In genomic region chr11:86468345-86468744, GRCm38 (mm10) we compare ENCODE assay signal across 16 mouse cellular contexts. TPM values are rescaled to one million over a fixed set of nuclear protein-coding genes. Genes with fewer than 3 reads are reported as not detected.
A peak's percentile ranks its signal among the peaks of the same experiment; 100 is the strongest.
DNase-seq lines count a peak whose midpoint lies in the region; ATAC-seq and TF ChIP-seq lines count a peak whose summit lies in the region.
"Had no signal": no experiment of that assay in that cellular context is flagged by ENCODE, and none has a peak within 500 bp of the region (broad histone marks: within the 10 kb centered on the region; RNA-seq: fewer than 3 reads in every experiment).

No protein-coding gene starts in this region.

- H3K27me3 ChIP-seq in forebrain, embryonic 14.5 days (replicated peaks; ENCODE audit: control insufficient read depth, insufficient read depth, low read length): no peaks in the 10 kb centered on the region
- 0 out of 2 replicates have a peak, but pooled peaks cover 5% of the 10 kb centered on the region for H3K27me3 ChIP-seq in forebrain, embryonic 12.5 days
- H3K27me3 ChIP-seq in lung, embryonic 14.5 days (ENCODE audit: insufficient read depth, low read length): no peaks in the 10 kb centered on the region
- H3K27me3 ChIP-seq in cerebellum, adult 2 months (ENCODE audit: control insufficient read depth, insufficient read depth, low read length): no peaks in the 10 kb centered on the region
- H3K27me3 ChIP-seq: forebrain, embryonic 15.5 days; hindbrain, embryonic 15.5 days; limb, embryonic 12.5 days; liver, embryonic 15.5 days had no signal

- ATAC-seq in forebrain, embryonic 14.5 days: no peak
- ATAC-seq in forebrain, embryonic 12.5 days (ENCODE audit: low FRiP score): no peak
- ATAC-seq in lung, embryonic 14.5 days (ENCODE audit: insufficient read depth): no peak
- ATAC-seq: forebrain, embryonic 15.5 days had no signal

- WGBS in forebrain, embryonic 14.5 days: 59% methylated on average over 8 of the region's 8 CpGs
- 71% methylated on average over 8 of the region's 8 CpGs for WGBS in forebrain, embryonic 12.5 days
- 73% methylated on average over 8 of the region's 8 CpGs for WGBS in lung, embryonic 14.5 days
- 26% methylated on average over 8 of the region's 8 CpGs for WGBS in cerebellum, adult 2 months

- H3K4me2 ChIP-seq in forebrain, embryonic 14.5 days (ENCODE audit: low read length): no peak overlapping the region
- H3K4me2 ChIP-seq in forebrain, embryonic 12.5 days: no peak overlapping the region
- H3K4me2 ChIP-seq in lung, embryonic 14.5 days: no peak overlapping the region
- H3K4me2 ChIP-seq: forebrain, embryonic 15.5 days; hindbrain, embryonic 15.5 days; limb, embryonic 12.5 days; liver, embryonic 15.5 days had no signal

- TF ChIP-seq CTCF in lung, embryonic 14.5 days (IDR thresholded peaks at IDR 0.05; ENCODE audit: low read depth): no peak
- no peak for TF ChIP-seq CTCF in cerebellum, adult 2 months (IDR thresholded peaks at IDR 0.05; ENCODE audit: borderline replicate concordance, insufficient read depth, low read depth, low read length)

- no peaks in the 10 kb centered on the region for H3K9me3 ChIP-seq in forebrain, embryonic 14.5 days (replicated peaks; ENCODE audit: control insufficient read depth, low read length)
- no peaks in the 10 kb centered on the region for H3K9me3 ChIP-seq in forebrain, embryonic 12.5 days
- H3K9me3 ChIP-seq in lung, embryonic 14.5 days (ENCODE audit: low read depth, low read length): no peaks in the 10 kb centered on the region
- H3K9me3 ChIP-seq: forebrain, embryonic 15.5 days; hindbrain, embryonic 15.5 days; limb, embryonic 12.5 days; liver, embryonic 15.5 days had no signal

- no peak overlapping the region for H3K27ac ChIP-seq in forebrain, embryonic 14.5 days (ENCODE audit: low read depth, low read length)
- no peak overlapping the region for H3K27ac ChIP-seq in forebrain, embryonic 12.5 days
- no peak overlapping the region for H3K27ac ChIP-seq in lung, embryonic 14.5 days (ENCODE audit: low read depth)
- peak overlapping the region; percentile 68 for H3K27ac ChIP-seq in cerebellum, adult 2 months (ENCODE audit: insufficient read depth, low read length)
- H3K27ac ChIP-seq: forebrain, embryonic 15.5 days; hindbrain, embryonic 15.5 days; limb, embryonic 12.5 days; liver, embryonic 15.5 days; stomach, postnatal 0 days had no signal

- DNase-seq in forebrain, embryonic 14.5 days (ENCODE audit: low spot score): peak; percentile 65
- peak; percentile 29 for DNase-seq in lung, embryonic 14.5 days
- no peak for DNase-seq in lung, postnatal 14 days
- peak; percentile 70 to 82 for DNase-seq in cerebellum, adult 2 months
- DNase-seq in retina, postnatal 1 day: peak; percentile 62
- DNase-seq in c-Kit-positive CD71-positive TER-119-positive erythroid progenitor cells, embryonic 14.5 days (ENCODE audit: low spot score): no peak
- DNase-seq in adrenal gland, adult 2 months: no peak
- DNase-seq: adrenal gland, postnatal 25 days; kidney, adult 9 months; thymus, postnatal 36 days had no signal

- no peak for TF ChIP-seq POLR2A in cerebellum, adult 2 months (IDR thresholded peaks at IDR 0.05; ENCODE audit: borderline replicate concordance, insufficient read depth, low read length)

- H3K4me3 ChIP-seq in forebrain, embryonic 14.5 days (ENCODE audit: low read depth, low read length): no peak overlapping the region
- no peak overlapping the region for H3K4me3 ChIP-seq in forebrain, embryonic 12.5 days (replicated peaks)
- no peak overlapping the region for H3K4me3 ChIP-seq in lung, embryonic 14.5 days (ENCODE audit: low read depth, low read length)
- no peak overlapping the region for H3K4me3 ChIP-seq in cerebellum, adult 2 months (replicated peaks; ENCODE audit: insufficient read depth, low read depth, low read length)
- H3K4me3 ChIP-seq: forebrain, embryonic 15.5 days; hindbrain, embryonic 15.5 days; limb, embryonic 12.5 days; liver, embryonic 15.5 days had no signal

- no peaks in the 10 kb centered on the region for H3K4me1 ChIP-seq in forebrain, embryonic 14.5 days (ENCODE audit: control insufficient read depth, insufficient read depth, low read length)
- H3K4me1 ChIP-seq in forebrain, embryonic 12.5 days: peaks cover 19% of the 10 kb centered on the region
- no peaks in the 10 kb centered on the region for H3K4me1 ChIP-seq in lung, embryonic 14.5 days (ENCODE audit: insufficient read depth)
- H3K4me1 ChIP-seq in cerebellum, adult 2 months (ENCODE audit: control insufficient read depth, insufficient read depth, low read length): peaks cover 20% of the 10 kb centered on the region

- H3K36me3 ChIP-seq in forebrain, embryonic 14.5 days (ENCODE audit: control insufficient read depth, insufficient read depth, low read length): no peaks in the 10 kb centered on the region
- no peaks in the 10 kb centered on the region for H3K36me3 ChIP-seq in forebrain, embryonic 12.5 days (replicated peaks)
- no peaks in the 10 kb centered on the region for H3K36me3 ChIP-seq in lung, embryonic 14.5 days (ENCODE audit: insufficient read depth)
- H3K36me3 ChIP-seq: forebrain, embryonic 15.5 days; hindbrain, embryonic 15.5 days; limb, embryonic 12.5 days; liver, embryonic 15.5 days had no signal

- no peak overlapping the region for H3K9ac ChIP-seq in forebrain, embryonic 14.5 days (ENCODE audit: low read length)
- no peak overlapping the region for H3K9ac ChIP-seq in forebrain, embryonic 12.5 days
- H3K9ac ChIP-seq in lung, embryonic 14.5 days: no peak overlapping the region
- H3K9ac ChIP-seq: forebrain, embryonic 15.5 days; hindbrain, embryonic 15.5 days; limb, embryonic 12.5 days; liver, embryonic 15.5 days had no signal

RNA-seq across cellular contexts. Expression of gene Rnft1, which starts 16.1 kb away (rescaled TPM):
- polyA plus RNA-seq in forebrain, embryonic 14.5 days (2014; fragmentation: Nextera tagmentation; extraction: Ambion mirVana): 15.7 and 19.7 TPM in 2 replicates
- 19.4 and 22.6 TPM in 2 replicates for polyA plus RNA-seq in forebrain, embryonic 12.5 days (2016; fragmentation: Nextera tagmentation; extraction: Ambion mirVana)
- polyA plus RNA-seq in lung, embryonic 14.5 days (2014; fragmentation: Nextera tagmentation; extraction: Ambion mirVana): 43.2 and 49.0 TPM in 2 replicates
- polyA plus RNA-seq in cerebellum, adult 2 months (2012; rRNA removed): 11.4 and 11.6 TPM in 2 replicates
- 10 to 100 TPM; 32.2 to 48.3 TPM for total RNA-seq in adrenal gland, adult 2 months (2021)
- 1.8 and 2.6 TPM in 2 replicates for polyA plus RNA-seq in adrenal gland, adult 2 months (2012; rRNA removed)

Comparison
In these comparisons a context has a peak if more than half of its experiments do, and no peak if none do; other contexts are left out.
1. DNase-seq: peak in forebrain, embryonic 14.5 days (single experiment), lung, embryonic 14.5 days (single experiment), cerebellum, adult 2 months (2 of 2) and retina, postnatal 1 day (single experiment); none in lung, postnatal 14 days (single experiment), c-Kit-positive CD71-positive TER-119-positive erythroid progenitor cells, embryonic 14.5 days (single experiment) and adrenal gland, adult 2 months (single experiment).